Mouse (Mus musculus): ENCODE measurements around the gene Snrnp35.
"Not testable (repeated sequence)": the region's sequence is repeated elsewhere in the genome, so short reads cannot be mapped to it uniquely, and the experiment has no call there.

Gene Snrnp35

DNA sequence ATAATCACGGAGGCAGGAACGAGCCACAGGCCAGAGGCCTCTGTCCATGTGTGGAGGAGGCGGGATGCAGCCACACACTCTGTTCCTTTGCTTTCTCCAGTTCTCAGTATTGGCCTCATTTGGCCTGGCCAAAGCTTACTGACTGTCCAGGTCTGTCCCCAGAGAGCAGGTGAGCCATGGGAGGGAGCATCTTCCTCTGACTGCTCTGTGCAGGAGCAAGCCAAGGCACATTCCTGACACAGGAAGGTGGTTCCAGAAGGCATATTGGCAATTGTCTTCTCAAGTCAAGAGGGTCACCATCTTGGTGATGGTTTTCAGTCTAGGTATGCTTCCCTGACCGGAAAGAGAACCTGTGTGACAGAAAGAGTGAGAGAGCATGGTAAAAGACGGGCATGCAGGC lies 19.5 kb upstream of the Snrnp35 start:
- no peak for DNase-seq

DNA sequence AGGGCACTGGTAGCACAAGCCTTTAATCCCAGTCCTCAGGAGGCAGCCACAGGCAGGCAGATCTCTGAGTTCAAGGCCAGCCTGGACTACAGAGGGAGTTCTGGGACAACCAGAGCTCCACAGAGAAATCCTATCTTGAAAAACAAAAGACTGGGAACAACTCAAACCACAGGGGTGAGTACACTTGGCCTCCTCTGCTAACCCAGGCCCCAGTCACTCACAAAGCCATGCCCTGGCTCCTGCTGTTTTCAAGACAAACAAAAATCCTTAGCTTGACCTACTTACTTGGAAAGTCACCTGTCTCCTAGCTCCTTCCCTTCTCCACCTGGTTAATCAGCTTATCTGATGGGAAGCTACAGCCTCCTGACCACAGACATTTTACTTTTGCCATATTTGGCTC lies 18.0 kb upstream of the Snrnp35 start:
- no peak for DNase-seq

DNA sequence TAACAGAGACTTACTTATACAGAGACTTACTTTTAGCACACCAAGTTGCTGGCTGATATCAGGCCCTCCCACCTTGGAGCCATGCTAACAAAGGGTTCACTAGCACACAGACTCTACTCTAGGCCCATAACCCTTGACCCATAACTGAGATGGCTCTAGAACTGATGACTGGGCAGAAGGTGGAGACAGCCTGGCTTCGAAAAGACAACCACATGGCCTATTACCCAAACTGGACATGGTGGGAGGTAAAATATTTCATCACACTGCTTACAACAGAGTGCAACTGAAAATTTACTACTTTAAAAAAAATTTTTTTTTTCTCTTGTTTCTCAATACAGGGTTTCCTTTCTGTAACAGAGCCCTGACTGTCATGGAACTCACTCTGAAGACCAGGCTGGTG lies 15.2 kb upstream of the Snrnp35 start:
- DNase-seq: no peak

DNA sequence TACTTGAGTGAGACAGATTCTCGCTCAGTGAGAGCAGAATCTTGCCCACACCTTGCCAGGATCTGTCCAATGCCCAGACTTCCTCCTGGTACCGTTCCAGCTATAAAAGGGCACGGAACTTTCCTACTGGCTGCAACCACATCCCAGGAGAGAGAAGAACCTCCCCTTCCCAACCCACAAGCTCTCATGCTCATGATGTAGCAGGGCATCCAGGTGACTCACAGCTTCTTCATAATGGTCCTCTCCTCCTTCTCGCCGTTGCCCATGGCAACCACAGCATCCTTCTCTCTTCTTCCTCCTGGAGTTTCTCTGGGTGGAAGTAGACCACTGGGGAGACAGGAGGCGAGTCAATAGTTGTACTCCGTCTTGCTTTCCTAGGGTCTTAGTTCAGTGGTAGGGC lies 14.6 kb upstream of the Snrnp35 start:
- peak; percentile 46 for DNase-seq

DNA sequence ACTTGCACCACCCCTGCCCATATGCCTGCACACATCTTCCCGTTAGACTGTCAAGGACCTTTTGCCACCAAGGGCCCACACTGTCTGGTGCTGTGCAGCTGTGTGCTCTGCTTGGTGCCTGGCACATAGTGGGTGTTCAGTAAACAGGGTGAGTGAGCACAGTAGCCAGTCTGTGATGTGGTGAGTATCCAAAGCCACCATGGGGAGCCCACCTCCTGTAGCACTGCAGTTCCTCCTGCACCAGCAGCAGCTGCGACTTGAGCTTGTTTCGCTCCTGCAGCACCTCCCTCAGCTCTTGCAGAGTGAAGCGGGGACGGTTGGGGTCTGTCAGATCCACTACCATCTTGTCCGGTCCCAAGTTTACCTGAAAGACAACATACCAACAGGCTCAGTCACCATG lies 13.4 kb upstream of the Snrnp35 start:
- DNase-seq: no peak

DNA sequence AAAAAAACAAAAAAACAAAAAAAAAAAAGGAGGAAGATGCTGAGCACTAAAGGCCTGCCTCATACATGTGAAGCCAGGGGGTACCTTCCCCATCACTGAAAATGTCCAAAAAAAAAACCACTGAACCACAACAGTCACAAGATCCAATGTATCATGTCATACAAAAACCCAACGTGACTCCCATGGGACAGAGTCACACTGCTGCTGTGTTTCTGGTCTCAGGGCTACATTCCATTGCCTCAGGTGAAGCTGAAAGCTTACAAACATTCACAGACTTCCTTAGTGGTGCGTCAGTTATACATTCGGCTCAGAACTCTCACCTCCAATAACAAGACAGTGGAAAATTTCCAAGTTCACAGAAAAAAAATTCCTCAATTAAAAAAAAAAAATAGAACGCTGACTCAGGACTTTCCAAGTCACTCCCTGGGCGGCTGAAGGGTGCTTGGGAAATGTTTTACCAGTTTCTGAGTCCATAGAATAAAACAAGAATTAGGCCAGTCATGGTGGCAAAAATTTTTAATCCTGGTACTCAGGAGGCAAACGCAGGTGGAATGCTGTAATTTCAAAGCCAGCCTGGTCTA lies 12.3 kb upstream of the Snrnp35 start:
- DNase-seq: no peak

DNA sequence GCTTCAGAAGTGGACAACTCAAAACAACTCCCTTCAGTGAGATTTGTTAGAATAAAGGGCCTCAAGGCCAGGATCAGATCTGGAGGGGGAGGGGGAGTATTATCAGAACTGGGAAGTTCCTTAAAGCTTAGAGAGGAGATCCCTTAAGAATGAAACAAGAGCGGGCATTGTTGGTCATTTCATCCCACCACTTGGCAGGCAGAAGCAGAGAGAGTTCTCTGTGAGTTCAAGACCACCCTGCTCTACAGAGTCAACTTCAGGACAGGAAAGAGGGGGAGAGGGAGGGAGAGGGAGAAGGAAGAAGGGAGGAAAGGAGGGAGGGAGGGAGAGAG lies 4.1 kb upstream of the Snrnp35 start:
- no peak for DNase-seq

DNA sequence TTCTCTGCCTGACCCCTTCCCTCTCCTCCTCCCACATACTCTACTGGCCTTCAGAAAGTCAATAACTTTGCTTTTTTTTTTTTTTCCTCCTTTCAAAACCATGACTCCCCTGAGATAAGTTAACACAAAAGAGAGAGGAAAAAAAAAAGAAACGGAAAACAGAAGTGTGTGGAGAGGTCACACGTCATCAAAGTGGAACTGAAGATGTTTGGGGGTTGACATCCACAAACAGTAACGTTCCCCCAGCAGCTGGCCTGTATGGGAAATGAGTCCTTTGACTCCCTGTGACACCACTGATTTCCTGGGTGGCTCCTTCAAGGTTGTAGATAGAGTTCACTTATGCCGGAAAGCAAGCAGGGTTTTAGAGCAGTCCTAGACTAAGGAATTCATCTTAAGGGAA lies 2.8 kb upstream of the Snrnp35 start:
- no peak for DNase-seq

DNA sequence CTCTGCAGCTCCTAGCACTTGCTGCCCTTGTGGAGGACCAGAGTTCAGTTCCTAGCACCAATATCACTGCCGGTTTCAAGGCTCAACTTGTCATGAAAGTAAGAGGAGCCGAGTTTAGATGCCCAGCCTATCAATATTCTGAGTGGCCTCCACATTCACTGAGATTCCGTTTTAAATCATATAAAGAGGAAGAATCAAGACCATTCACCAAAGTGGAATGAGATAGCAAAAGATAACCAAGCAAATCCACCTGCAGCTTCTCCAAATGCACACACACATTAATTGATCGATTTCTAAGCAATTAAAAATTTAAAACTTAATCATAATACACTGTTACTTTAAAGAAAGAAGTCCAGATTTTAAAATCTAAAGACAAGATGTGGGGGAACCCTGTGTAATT lies 1.2 kb upstream of the Snrnp35 start:
- DNase-seq: no peak

DNA sequence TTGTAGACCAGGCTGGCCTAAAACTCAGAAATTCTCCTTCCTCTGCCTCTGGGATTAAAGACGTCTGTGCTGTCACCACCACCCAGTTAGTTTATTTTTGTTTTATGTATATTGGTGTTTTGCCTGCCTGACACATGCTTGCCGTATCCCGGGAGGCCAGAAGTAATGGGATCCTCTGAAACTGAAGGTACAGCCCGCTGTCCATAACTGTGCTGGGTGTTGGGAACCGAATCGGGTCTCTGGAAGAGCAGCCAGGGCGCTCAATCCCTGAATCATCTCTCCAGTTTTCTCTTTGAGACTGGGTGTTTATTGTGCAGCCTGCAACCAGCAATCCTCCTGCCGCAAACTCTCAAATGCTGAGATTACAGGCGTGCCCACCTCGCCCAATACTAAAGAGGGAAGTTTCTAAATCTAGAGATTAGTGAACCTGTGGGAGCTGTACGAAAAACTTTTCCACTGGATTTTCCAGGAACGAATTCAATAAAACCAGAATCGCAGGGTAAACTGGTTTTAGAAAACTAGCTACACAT lies 433 bp upstream of the Snrnp35 start:
- no peak for DNase-seq

DNA sequence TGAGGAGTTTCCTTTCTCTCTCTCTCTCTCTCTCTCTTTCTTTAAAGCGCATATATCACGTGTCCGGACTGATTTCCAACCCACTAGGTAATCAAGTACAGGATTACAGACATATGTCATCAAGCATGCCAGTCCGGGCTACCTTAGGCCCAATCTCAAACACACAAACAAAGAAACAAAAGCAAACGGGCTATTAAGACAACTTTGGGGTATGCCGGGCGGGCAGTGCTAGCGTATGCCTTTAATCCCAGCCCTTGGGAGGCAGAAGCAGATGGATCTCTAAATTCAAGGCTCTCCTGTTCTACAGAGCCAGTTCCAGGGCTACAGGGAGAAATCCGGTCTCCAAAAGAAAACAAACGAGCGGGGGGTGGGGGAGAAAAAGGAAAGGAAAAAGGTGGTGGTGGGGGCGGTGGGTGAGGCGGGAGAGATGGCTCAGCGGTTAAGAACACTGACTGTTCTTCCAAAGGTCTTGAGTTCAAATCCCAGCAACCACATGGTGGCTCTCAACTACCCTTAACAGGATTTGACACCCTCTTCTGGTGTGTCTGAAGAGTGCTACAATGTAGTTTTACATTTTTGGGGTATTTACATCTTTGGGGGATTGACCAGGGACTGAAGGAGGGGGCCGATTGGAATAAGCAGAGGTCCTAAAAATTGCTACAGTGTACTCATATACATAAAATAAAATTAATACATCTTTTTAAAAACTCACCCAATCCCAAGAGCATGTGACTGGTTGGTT lies 892 bp downstream of the Snrnp35 start:
- no peak for DNase-seq

DNA sequence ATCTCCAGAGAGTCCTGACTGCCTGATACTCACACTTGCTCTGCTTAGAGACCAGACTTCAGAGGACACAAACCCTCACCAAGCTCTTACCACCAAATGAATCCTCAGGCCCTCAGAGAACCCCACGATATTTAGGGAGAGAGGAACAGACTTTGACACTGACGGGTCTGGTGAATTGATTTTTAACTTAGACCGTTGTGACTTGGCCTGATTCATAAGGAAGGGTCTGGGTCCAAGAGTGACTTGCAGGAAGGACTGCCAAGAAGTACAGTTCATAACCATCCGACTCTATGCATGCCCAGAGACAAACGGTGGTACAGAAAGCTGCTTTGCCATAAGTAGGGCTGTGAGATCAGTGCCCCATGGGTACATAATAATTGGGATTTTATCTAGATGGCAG lies 2.7 kb downstream of the Snrnp35 start:
- no peak for DNase-seq

DNA sequence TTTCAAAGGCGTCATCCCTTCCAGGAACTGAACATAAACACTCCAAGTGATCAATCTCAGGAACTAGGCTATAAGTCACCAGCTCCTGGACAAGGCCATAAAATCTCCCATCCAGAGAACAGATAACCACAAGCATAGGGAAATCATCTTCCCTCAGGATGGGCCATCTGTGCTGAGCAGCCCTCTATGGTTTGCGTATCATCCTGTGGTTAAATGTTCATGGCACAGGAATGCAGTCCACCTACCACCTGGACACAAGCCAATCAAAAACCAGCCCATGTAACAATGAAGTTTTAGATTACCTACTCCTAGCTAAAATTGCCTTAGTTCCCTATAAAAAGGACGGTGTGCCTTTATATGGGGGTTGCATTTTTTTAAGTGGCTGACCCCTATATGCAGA lies 6.0 kb downstream of the Snrnp35 start:
- no peak for DNase-seq

DNA sequence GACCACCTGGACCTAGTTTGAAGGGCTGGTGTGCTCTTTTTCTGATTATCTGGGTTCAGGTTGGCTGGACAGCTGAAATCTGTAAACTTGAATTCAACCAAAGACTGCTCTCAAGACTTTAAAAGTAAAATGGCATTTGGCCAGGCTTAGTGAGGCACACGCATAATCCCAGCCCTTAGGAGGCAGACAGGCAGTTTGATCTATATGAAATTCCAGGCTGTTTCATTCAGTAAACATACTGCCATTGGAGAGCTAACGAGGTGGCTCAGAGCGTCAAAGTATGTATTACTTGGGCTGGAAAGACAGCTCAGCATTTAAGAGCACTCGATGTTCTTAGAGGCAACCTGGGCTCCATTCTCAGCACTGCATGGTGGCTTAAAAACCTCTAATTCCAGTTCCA lies 8.8 kb downstream of the Snrnp35 start:
- no peak for DNase-seq

DNA sequence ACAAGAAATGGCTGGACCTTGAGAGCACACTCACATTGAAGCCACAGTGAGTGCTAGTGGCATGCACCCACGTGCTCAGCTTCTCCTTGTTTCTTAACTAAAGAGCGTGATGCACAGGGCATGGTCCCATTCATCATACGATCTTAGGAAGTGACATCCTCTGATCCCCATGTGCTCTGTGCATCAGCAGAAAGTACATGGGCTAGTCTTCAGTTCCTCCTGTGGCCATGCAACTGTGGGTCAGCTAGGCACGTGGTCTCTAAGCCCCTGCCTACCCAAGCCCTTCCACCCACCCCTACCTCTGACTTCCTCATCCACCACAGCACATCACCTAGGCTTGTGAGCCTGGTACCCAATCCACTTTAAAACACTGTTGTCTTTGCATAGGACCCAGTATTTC lies 9.7 kb downstream of the Snrnp35 start:
- DNase-seq: no peak

DNA sequence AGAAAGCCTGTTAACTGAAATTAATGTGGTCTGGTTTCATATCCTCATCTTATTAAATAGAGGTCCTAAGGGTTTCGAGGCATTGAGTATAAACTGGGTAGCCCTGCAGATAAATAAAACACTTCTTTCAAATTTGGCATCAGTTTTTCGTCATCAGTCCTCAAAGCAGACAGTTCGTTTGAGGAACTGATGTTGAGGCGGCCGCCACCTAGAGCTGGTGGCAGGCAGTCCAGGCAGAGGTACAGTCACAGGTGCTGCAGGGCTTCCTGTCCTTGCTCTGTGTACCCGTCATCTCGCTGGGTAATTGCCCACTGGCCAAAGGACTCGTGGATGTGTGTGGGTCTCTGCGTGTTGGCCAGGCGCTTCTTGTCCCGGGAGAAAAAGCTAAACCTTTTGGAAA lies 10.5 kb downstream of the Snrnp35 start:
- no peak for DNase-seq

DNA sequence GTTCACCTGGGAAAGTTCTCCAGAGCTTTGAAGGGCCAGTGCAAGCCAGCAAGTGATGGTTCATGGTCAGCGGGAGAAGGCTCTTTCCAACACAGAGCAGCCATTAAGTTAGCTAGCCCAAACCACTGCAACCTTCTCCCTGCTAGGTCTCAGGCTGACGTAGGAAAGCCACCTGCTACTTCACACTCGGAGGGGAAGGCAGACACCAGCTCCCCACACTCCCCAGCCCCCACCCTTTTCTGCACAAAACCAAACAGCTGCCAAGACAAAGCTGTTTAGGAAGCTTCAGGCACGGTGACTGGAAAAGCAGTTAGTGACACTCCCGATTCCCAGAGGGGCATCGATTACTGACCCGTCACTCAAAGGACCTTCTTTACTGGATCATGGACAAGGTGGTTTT lies 12.6 kb downstream of the Snrnp35 start:
- DNase-seq: peak; percentile 43

DNA sequence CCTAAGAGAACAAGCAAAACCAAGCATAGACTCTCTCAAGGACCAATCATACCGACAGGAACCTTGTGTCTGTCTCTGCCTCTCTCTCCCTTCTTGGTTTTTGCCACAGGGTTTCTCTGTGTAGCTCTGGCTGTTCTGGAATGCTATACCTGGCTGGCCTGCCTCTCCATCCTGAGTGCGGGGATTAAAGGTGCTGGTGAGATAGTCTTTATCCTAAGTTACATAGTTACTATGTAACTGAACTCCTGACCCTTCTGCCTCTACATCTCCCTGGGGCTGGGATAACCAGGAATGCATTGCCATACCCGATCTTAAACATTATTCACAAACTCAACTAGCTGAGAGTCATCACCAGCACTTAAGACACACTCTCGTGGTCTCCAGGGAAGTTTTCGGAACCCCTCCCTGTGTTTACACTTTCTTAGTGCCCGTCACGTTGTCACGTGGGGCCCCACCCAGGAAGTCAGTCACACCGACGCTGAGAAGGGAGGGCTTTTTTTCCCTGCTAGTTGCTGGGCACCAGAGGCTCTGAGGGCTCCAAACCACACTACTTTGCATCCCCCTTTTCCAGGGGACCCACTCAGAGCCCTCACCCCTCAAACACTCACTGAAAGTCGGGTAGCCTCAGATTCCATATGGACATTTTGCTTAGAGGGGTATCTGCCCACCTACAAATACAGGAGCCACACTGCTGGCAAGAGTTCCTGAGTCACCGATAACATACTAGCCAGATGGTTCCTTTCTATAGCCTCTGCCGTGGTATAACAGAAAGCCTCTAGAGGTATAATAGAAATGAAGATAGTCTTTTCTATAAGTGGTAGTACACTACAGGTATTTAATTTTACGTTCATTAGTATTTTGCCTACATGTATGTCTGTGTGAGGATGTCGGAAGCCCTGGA lies 13.9 kb downstream of the Snrnp35 start:
- DNase-seq: no peak

DNA sequence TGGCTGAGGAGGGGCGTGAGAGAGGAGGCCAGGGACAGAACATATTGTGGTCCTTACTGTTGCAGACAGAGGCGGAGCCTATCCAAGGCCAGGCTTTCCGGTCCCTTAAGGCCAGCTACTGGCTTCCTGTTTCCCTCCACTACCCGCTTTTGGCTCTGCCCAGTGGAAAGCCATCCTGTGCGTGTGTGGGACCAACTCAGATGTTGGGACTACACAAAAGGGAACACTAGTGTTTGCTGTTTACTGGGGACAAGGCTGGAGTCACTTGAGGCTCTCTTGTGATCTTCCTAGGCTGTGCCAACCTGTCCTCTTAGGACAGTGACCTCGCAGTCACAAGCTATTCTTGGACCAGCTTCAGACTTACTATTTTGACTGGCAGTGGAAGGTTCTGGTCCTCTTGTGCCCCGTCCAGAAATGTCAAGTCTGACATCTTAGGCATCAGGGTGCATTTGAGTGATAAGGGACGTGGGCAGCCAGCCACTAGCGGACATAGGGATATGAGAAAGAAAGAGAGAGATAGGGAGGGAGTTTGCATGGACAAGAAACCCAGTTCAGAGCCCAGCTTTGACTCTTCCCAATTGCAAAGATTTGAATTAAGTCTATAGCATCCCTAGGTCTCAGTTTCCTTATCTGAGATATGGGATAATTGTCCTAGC lies 15.4 kb downstream of the Snrnp35 start:
- no peak for DNase-seq

DNA sequence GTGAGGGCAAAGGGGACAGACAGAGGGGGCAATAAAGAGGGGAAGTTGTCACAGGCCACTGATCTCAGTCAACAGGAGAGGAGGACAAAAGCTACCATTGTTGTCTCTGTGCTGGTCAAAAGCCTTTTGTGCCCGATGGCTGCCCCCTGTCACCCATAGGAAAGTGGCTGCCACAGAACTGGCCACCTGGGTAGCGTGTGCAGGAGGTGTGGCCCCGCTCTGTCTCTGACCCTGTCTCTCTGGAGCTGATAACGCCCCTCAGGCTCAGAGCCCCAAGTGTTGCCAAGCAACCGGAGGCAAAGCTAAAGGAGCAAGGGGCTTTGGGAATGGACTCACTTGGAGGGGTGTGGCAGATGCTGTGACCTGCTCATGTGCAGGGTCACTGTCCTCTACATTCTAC lies 16.1 kb downstream of the Snrnp35 start:
- no peak for DNase-seq

DNA sequence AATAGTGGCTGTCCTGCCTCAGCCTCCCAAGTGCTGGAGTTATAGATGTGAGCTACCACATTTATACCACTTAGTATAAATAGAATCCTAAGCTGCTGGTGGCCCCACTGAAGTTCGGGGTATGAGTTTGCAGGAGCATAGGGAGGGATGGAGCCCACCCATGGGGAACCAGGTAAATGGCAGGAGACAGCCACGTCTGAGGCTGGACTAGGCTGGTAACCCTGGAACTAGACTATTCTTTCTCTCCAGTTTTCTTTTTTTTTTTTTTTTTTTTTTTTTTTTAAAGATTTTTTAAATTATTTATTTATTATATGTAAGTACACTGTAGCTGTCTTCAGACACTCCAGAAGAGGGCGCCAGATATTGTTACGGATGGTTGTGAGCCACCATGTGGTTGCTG lies 17.1 kb downstream of the Snrnp35 start:
- not testable (repeated sequence) for DNase-seq

DNA sequence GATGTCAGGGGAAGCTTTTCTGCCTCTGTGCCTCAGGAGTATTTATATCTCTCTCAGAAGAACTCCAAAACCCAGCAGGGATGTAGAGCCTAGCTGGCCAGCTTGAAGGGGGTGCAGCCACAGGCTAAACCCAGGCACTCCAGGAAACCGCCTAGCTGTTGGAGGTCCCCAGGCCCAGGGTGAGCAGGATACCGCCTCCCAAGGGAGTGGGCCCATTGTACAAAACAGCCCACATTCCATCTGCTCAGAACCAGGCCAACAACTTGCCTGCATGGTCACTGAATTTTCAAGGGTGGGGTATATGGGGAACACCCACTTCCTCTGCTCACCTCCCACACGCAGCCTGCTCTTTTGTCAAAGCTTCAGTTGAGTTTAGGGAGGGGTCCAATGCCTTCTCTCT lies 17.6 kb downstream of the Snrnp35 start:
- DNase-seq: peak; percentile 68

DNA sequence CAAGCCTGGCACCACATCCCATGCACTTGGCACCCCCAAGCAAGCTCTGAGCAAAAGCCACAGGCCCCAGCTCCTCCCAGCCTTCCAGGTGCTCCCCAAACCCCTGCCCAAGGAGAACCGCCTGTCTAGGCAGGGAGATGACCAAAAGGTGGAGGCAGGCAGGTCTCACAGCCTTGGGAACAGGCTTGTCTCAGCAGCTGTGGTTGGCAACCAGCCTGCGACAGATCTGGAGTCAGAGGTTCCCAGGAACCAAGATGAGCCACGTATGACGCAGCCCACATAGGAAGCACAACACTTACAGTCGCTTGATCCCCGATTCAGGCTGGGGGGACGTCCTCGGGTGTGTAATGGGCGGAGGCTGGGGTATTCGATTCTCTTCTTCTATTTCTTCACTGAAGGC lies 18.6 kb downstream of the Snrnp35 start:
- DNase-seq: no peak
